Mouse (Mus musculus) gastrocnemius, adult 2 months (tissue): ENCODE data around the gene Jam2. TPM values are rescaled to one million over a fixed set of nuclear protein-coding genes. Genes with fewer than 3 reads are reported as not detected.
A peak's percentile ranks its signal among the peaks of the same experiment; 100 is the strongest.

Experiments used
- DNase-seq: peaks from one replicate; pipeline ENCODE4 v3.0.0; 2022
- H3K27ac ChIP-seq: fragments of 200-600 bp; 2 replicates; pipeline ENCODE4 v1.8.1; 2022; ENCODE audit warnings: mild to moderate bottlenecking
- H3K4me3 ChIP-seq: fragments of 200-600 bp; 2 replicates; pipeline ENCODE4 v1.8.1; 2022; ENCODE audit warnings: mild to moderate bottlenecking, moderate library complexity
- CTCF ChIP-seq: fragments of 200-600 bp; IDR thresholded peaks from 2 replicates; pipeline ENCODE4 v1.8.1; 2022; ENCODE audit warnings: antibody characterized with exemption, mild to moderate bottlenecking, moderate library complexity
- intact Hi-C: fragments of 180-260 bp; cut with DNase I; formaldehyde crosslinking; loops from one replicate; pipeline ENCODE4 v1.15.1; 2025
- total RNA-seq, 2 experiments: library from RNA; stranded (reverse); gene quantifications; 2 replicates each; pipeline ENCODE4 v1.2.3; 2021

Jam2 gene
- total RNA-seq, 2 experiments from 2014 or later, result 13.6 to 24.9 TPM

- intact Hi-C loops, result no loop called here
- no peak overlapping the region for H3K4me3 ChIP-seq
- no peak for TF ChIP-seq CTCF
- no peak overlapping the region for H3K27ac ChIP-seq
- no peak for DNase-seq
Measured at GRCm38 (mm10) chr16:84790595-84791165, 16.8 kb downstream of the Jam2 start.

GRCm38 (mm10) chr16:84793401-84793800 is 19.5 kb downstream of the Jam2 start:
- no peak overlapping the region for H3K27ac ChIP-seq
- no peak for DNase-seq
- intact Hi-C loops, result no loop called here
- TF ChIP-seq CTCF, result no peak
- H3K4me3 ChIP-seq, result no peak overlapping the region

GRCm38 (mm10) chr16:84795337-84795736 is 21.4 kb downstream of the Jam2 start:
- no peak for DNase-seq
- Histone ChIP-seq H3K4me3 (no peak overlapping the region), H3K27ac (no peak overlapping the region)
- TF ChIP-seq CTCF, result peak; percentile 29; the same call in 1 of the 2 replicates
- intact Hi-C loops, result no loop called here

- DNase-seq, result no peak
- H3K27ac ChIP-seq, result peak overlapping the region; percentile 40; the same call in 1 of the 2 replicates
- H3K4me3 ChIP-seq, result no peak overlapping the region
- TF ChIP-seq CTCF, result no peak
- intact Hi-C loops, result no loop called here
Measured at GRCm38 (mm10) chr16:84796678-84797077, 22.8 kb downstream of the Jam2 start.

- no peak for TF ChIP-seq CTCF
- intact Hi-C loops, result no loop called here
- H3K27ac ChIP-seq, result no peak overlapping the region; the same call in 1 of the 2 replicates
- no peak overlapping the region for H3K4me3 ChIP-seq
- DNase-seq, result no peak
Measured at GRCm38 (mm10) chr16:84800038-84800437, 26.1 kb downstream of the Jam2 start.

GRCm38 (mm10) chr16:84802217-84802616 is 28.3 kb downstream of the Jam2 start:
- peak; percentile 64 for DNase-seq
- Histone ChIP-seq H3K4me3 (no peak overlapping the region), H3K27ac (peak overlapping the region; percentile 76)
- intact Hi-C loops, result no loop called here
- no peak for TF ChIP-seq CTCF

- TF ChIP-seq CTCF, result no peak
- DNase-seq, result no peak
- intact Hi-C loops, result no loop called here
- H3K4me3 ChIP-seq, result 0 out of 2 replicates have a peak overlapping the region, but pooled peaks have one; percentile 9
- H3K27ac ChIP-seq, result peak overlapping the region; percentile 81
Measured at GRCm38 (mm10) chr16:84804866-84805265, 30.9 kb downstream of the Jam2 start.

GRCm38 (mm10) chr16:84806175-84806574 is 32.3 kb downstream of the Jam2 start:
- TF ChIP-seq CTCF, result no peak
- Histone ChIP-seq H3K4me3 (no peak overlapping the region), H3K27ac (peak overlapping the region; percentile 79)
- intact Hi-C loops, result no loop called here
- DNase-seq, result no peak

GRCm38 (mm10) chr16:84807874-84808273 is 34.0 kb downstream of the Jam2 start:
- TF ChIP-seq CTCF, result no peak
- Histone ChIP-seq H3K4me3 (no peak overlapping the region), H3K27ac (no peak overlapping the region)
- no peak for DNase-seq
- intact Hi-C loops, result no loop called here

GRCm38 (mm10) chr16:84810254-84810653 is 36.3 kb downstream of the Jam2 start:
- intact Hi-C loops, result loop anchor here (5.0 kb wide), 1 partner anchor 33 kb away; no protein-coding TSS in a partner anchor

GRCm38 (mm10) chr16:84813852-84814251 is 39.9 kb downstream of the Jam2 start:
- intact Hi-C loops, result loop anchor here (5.0 kb wide), 1 partner anchor 37 kb away; no protein-coding TSS in a partner anchor
- no peak for DNase-seq
- no peak overlapping the region for H3K4me3 ChIP-seq
- TF ChIP-seq CTCF, result no peak
- no peak overlapping the region for H3K27ac ChIP-seq

More at GRCm38 (mm10) chr16:84810254-84810653, 36.3 kb downstream of the Jam2 start:
- no peak for TF ChIP-seq CTCF
- H3K4me3 ChIP-seq, result no peak overlapping the region
- DNase-seq, result no peak
- H3K27ac ChIP-seq, result peak overlapping the region; percentile 63

GRCm38 (mm10) chr16:84814511-84814910 is 40.6 kb downstream of the Jam2 start:
- DNase-seq, result no peak
- Histone ChIP-seq H3K4me3 (no peak overlapping the region), H3K27ac (no peak overlapping the region)
- TF ChIP-seq CTCF, result no peak
- intact Hi-C loops, result loop anchor here (5.0 kb wide), 1 partner anchor 37 kb away; no protein-coding TSS in a partner anchor

GRCm38 (mm10) chr16:84817423-84817822 is 43.5 kb downstream of the Jam2 start:
- intact Hi-C loops, result loop anchor here (5.0 kb wide), 1 partner anchor 80 kb away; the partner anchor contains the start of gene Mrpl39
- peak; percentile 79 for TF ChIP-seq CTCF
- H3K27ac ChIP-seq, result peak overlapping the region; percentile 8; the same call in 1 of the 2 replicates
- H3K4me3 ChIP-seq, result no peak overlapping the region
- DNase-seq, result no peak

- intact Hi-C loops, result no loop called here
- no peak for TF ChIP-seq CTCF
- DNase-seq, result peak; percentile 50
- Histone ChIP-seq H3K27ac (peak overlapping the region; percentile 73), H3K4me3 (no peak overlapping the region)
Measured at GRCm38 (mm10) chr16:84825009-84825408, 51.1 kb downstream of the Jam2 start.
